Mouse (Mus musculus): ENCODE results near the gene 4931406P16Rik. TPM values are rescaled to one million over a fixed set of nuclear protein-coding genes. Genes with fewer than 3 reads are reported as not detected.
A peak's percentile ranks its signal among the peaks of the same experiment; 100 is the strongest.

The 4931406P16Rik gene
- polyA plus RNA-seq, 1 experiment from 2014 or later: 12.9 TPM

DNA sequence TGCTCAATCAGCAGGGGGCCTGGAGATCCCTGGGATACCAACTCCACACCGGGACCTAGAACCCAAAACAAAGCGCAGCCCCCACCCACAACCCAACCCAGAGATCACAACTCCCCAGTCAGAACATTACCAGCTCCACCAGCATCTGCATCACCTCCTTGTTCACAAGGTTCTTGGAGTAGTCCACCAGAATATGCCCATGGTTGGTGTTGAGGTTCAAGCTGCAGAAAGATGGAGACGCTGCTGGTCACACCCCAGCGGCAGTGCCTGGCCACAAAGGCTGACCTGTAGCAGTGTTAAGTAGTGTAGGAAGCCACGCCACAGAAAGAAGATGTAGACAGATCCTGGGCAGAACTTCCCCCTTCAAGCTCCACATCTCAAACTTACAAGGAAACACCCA lies 84.2 kb downstream of the 4931406P16Rik start:
- Histone ChIP-seq H3K4me1 (replicated peaks) (peaks cover 83% of the 10 kb centered on the region), H3K27me3 (no peaks in the 10 kb centered on the region), H3K36me3 (replicated peaks) (peaks cover 34% of the 10 kb centered on the region), H3K9ac (peak overlapping the region; percentile 77), H3K9me3 (replicated peaks) (no peaks in the 10 kb centered on the region), H3K4me2 (peak overlapping the region; percentile 96), H3K27ac (replicated peaks) (peak overlapping the region; percentile 77; the same call in 1 of the 2 replicates), H3K4me3 (replicated peaks) (peak overlapping the region; percentile 76)
- no peak for ATAC-seq (ENCODE audit: insufficient read depth)
- 12% methylated on average over 5 of the region's 5 CpGs for WGBS (ENCODE audit: insufficient replicate concordance)

DNA sequence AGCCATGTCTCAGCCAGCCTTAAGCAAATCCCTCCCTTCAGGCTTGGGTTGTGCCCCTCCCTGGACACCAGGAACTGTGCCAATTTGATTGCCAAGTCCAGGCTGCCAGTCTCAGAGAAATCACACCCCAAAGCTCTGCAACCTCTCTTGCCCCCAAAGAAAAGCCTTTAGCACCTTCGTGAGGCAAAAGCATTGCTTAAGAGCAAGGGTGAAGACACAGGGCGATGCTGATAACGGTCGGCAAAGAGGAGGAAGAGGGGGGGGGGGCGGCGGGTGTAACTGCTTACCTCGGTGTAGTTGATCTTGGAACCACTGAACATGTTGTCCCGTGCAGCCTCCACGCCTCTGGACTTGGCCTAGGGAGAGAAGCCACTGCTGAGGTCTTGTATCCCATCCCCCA lies 84.7 kb downstream of the 4931406P16Rik start:
- Histone ChIP-seq H3K9me3 (replicated peaks) (no peaks in the 10 kb centered on the region), H3K9ac (no peak overlapping the region), H3K4me1 (replicated peaks) (peaks cover 78% of the 10 kb centered on the region)

DNA sequence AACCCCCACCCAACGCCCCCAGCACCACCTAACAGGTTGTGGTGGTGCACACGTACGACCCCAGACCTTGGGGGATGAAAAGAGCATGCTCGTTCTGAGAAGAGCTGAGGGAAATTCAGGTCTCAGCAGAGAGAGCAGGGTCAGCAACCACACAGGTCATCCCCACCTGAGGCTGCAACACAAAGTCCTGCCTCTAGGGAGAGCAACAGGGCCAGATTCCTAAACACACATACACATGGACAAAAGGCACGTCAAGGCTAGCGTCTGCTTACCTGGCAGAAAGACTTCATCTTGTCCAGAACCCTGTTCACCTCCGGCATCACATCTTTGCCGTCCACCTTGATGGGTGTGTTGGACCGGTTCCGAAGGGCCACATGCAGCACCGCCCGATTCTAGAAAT lies 86.5 kb downstream of the 4931406P16Rik start:
- ATAC-seq (ENCODE audit: insufficient read depth): no peak
- peak overlapping the region; percentile 76 for H3K4me3 ChIP-seq (replicated peaks)
- H3K9ac ChIP-seq: no peak overlapping the region
- H3K4me2 ChIP-seq: peak overlapping the region; percentile 96
- H3K36me3 ChIP-seq (replicated peaks): peaks cover 57% of the 10 kb centered on the region
- peaks cover 61% of the 10 kb centered on the region for H3K4me1 ChIP-seq (replicated peaks)
- WGBS (ENCODE audit: insufficient replicate concordance): 81% methylated on average over 12 of the region's 12 CpGs
- peak overlapping the region; percentile 66; the same call in 1 of the 2 replicates for H3K27ac ChIP-seq (replicated peaks)
- no peaks in the 10 kb centered on the region for H3K9me3 ChIP-seq (replicated peaks)
- no peaks in the 10 kb centered on the region for H3K27me3 ChIP-seq

More for the DNA sequence above, 84.7 kb downstream of the 4931406P16Rik start:
- ATAC-seq (ENCODE audit: insufficient read depth): no peak
- Histone ChIP-seq H3K36me3 (replicated peaks) (peaks cover 39% of the 10 kb centered on the region), H3K4me2 (peak overlapping the region; percentile 96), H3K4me3 (replicated peaks) (peak overlapping the region; percentile 76), H3K27me3 (no peaks in the 10 kb centered on the region), H3K27ac (replicated peaks) (0 out of 2 replicates have a peak overlapping the region, but pooled peaks have one; percentile 24)
- 0% methylated on average over 7 of the region's 9 CpGs for WGBS (ENCODE audit: insufficient replicate concordance)

GRCm38 (mm10) chr7:34226086-34226485 lies 87.3 kb downstream of the 4931406P16Rik start:
- 52% methylated on average over 8 of the region's 8 CpGs for WGBS (ENCODE audit: insufficient replicate concordance)
- Histone ChIP-seq H3K36me3 (replicated peaks) (peaks cover 64% of the 10 kb centered on the region), H3K4me1 (replicated peaks) (peaks cover 54% of the 10 kb centered on the region), H3K4me2 (peak overlapping the region; percentile 96; the same call in 1 of the 2 replicates), H3K27ac (replicated peaks) (peak overlapping the region; percentile 66), H3K4me3 (replicated peaks) (0 out of 2 replicates have a peak overlapping the region, but pooled peaks have one; percentile 76), H3K27me3 (no peaks in the 10 kb centered on the region), H3K9ac (no peak overlapping the region; the same call in 1 of the 2 replicates), H3K9me3 (replicated peaks) (no peaks in the 10 kb centered on the region)
- peak; percentile 36; the same call in 1 of the 2 replicates for ATAC-seq (ENCODE audit: insufficient read depth)

DNA sequence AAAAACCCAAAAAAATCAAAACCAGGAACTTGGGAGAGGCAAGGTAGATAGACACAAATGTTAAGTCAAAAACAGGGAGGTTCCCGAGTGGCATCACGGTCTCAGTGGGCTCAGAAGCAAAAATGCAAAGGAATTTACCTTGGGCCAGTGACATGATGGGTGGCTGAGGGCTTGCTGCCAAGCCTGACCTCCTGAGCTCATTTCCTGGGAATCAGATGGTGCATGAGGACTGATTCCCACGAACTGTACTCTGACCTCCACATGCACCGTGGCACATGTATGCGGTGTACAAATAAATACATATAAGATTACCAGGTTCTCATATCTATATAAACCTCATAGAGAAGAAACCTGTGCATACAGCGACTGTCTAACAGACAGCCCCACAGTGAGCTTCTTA lies 89.0 kb downstream of the 4931406P16Rik start:
- H3K27ac ChIP-seq (replicated peaks): no peak overlapping the region
- no peak overlapping the region for H3K4me2 ChIP-seq
- no peak overlapping the region for H3K9ac ChIP-seq
- no peaks in the 10 kb centered on the region for H3K27me3 ChIP-seq
- H3K4me1 ChIP-seq (replicated peaks): peaks cover 39% of the 10 kb centered on the region
- H3K36me3 ChIP-seq (replicated peaks): peaks cover 82% of the 10 kb centered on the region
- no peaks in the 10 kb centered on the region for H3K9me3 ChIP-seq (replicated peaks)
- no peak for ATAC-seq (ENCODE audit: insufficient read depth)
- no peak overlapping the region for H3K4me3 ChIP-seq (replicated peaks)
- WGBS (ENCODE audit: insufficient replicate concordance): 78% methylated on average over 6 of the region's 6 CpGs

GRCm38 (mm10) chr7:34222340-34222739 lies 91.0 kb downstream of the 4931406P16Rik start:
- no peak for ATAC-seq (ENCODE audit: insufficient read depth)
- H3K9me3 ChIP-seq (replicated peaks): no peaks in the 10 kb centered on the region
- no peak overlapping the region for H3K9ac ChIP-seq
- no peak overlapping the region for H3K4me3 ChIP-seq (replicated peaks)
- H3K4me2 ChIP-seq: no peak overlapping the region
- H3K27me3 ChIP-seq: no peaks in the 10 kb centered on the region
- WGBS (ENCODE audit: insufficient replicate concordance): 87% methylated on average over 10 of the region's 10 CpGs
- no peak overlapping the region for H3K27ac ChIP-seq (replicated peaks)
- peaks cover 19% of the 10 kb centered on the region for H3K4me1 ChIP-seq (replicated peaks)
- H3K36me3 ChIP-seq (replicated peaks): peaks cover 98% of the 10 kb centered on the region

DNA sequence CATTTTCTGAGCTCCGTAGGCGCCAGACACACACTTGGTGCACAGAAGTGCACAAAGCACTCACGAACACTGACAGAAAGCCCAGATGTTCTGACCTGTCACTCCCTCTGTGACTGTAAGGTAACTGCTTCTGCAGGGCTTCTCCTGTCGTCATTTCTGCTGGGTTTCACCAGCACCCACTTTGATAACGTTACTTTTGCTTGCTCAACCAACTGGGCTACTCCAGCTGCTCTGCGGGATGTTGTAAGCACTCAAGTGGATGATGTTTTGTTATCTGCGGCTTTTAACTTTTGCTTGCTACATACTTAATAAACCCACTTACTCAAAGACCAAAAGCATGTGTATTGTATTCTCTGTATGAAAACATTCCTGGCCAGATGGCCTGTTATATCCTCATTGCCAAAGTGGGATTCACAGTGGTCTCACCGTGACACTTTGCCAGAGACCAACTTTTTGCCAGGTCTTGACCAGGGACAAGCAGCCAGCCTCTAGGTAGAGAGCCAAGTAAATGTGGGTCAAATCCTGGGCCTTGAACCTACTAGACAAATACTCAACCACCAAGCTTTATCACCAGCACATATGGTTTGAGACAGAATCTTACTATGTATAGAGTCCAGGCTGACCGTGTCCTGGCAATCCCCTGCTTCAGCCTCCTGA lies 91.6 kb downstream of the 4931406P16Rik start:
- H3K4me2 ChIP-seq: no peak overlapping the region
- peaks cover 98% of the 10 kb centered on the region for H3K36me3 ChIP-seq (replicated peaks)
- 82% methylated on average over 9 of the region's 9 CpGs for WGBS (ENCODE audit: insufficient replicate concordance)
- H3K9me3 ChIP-seq (replicated peaks): no peaks in the 10 kb centered on the region
- no peak overlapping the region for H3K4me3 ChIP-seq (replicated peaks)
- no peak overlapping the region for H3K27ac ChIP-seq (replicated peaks)
- H3K9ac ChIP-seq: no peak overlapping the region
- H3K27me3 ChIP-seq: no peaks in the 10 kb centered on the region
- ATAC-seq (ENCODE audit: insufficient read depth): no peak
- H3K4me1 ChIP-seq (replicated peaks): peaks cover 13% of the 10 kb centered on the region

GRCm38 (mm10) chr7:34218496-34218895 lies 94.9 kb downstream of the 4931406P16Rik start:
- ATAC-seq (ENCODE audit: insufficient read depth): no peak
- Histone ChIP-seq H3K4me1 (replicated peaks) (peaks cover 11% of the 10 kb centered on the region; the same call in 1 of the 2 replicates), H3K9ac (no peak overlapping the region), H3K27ac (replicated peaks) (no peak overlapping the region), H3K9me3 (replicated peaks) (no peaks in the 10 kb centered on the region), H3K4me2 (no peak overlapping the region), H3K36me3 (replicated peaks) (peaks cover 98% of the 10 kb centered on the region), H3K4me3 (replicated peaks) (no peak overlapping the region), H3K27me3 (no peaks in the 10 kb centered on the region)
- WGBS (ENCODE audit: insufficient replicate concordance): 59% methylated on average over 1 of the region's 1 CpGs

DNA sequence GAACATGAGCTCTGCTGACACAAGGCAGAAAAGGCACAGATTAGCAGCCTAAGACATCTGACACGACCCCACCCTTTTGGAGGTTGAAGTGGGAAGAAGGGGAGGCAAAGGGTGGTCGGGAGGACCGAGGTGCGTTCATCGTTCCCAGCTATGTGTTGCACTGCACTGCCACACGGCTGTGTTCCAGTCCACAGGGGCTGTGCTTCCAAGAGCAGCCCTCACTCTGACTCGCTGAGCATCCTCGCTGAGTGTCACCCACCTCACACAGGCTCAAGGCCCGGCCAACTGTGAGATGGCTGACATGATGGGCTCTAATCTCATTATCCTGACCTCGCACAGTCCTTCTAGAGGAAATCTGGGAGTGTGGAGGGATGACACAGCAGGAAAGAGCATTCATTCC lies 96.9 kb downstream of the 4931406P16Rik start:
- no peak for ATAC-seq (ENCODE audit: insufficient read depth)

GRCm38 (mm10) chr7:34215481-34215880 lies 97.9 kb downstream of the 4931406P16Rik start:
- H3K4me1 ChIP-seq (replicated peaks): peaks cover 11% of the 10 kb centered on the region; the same call in 1 of the 2 replicates
- H3K9me3 ChIP-seq (replicated peaks): no peaks in the 10 kb centered on the region
- peaks cover 97% of the 10 kb centered on the region for H3K36me3 ChIP-seq (replicated peaks)
- H3K9ac ChIP-seq: no peak overlapping the region
- H3K27ac ChIP-seq (replicated peaks): no peak overlapping the region
- ATAC-seq (ENCODE audit: insufficient read depth): no peak
- WGBS (ENCODE audit: insufficient replicate concordance): 69% methylated on average over 9 of the region's 9 CpGs
- no peak overlapping the region for H3K4me2 ChIP-seq
- H3K27me3 ChIP-seq: no peaks in the 10 kb centered on the region
- no peak overlapping the region for H3K4me3 ChIP-seq (replicated peaks)

More for the DNA sequence above, 96.9 kb downstream of the 4931406P16Rik start:
- Histone ChIP-seq H3K9ac (no peak overlapping the region), H3K4me2 (no peak overlapping the region), H3K9me3 (replicated peaks) (no peaks in the 10 kb centered on the region), H3K4me3 (replicated peaks) (no peak overlapping the region), H3K27me3 (no peaks in the 10 kb centered on the region), H3K27ac (replicated peaks) (no peak overlapping the region), H3K4me1 (replicated peaks) (peaks cover 11% of the 10 kb centered on the region; the same call in 1 of the 2 replicates), H3K36me3 (replicated peaks) (peaks cover 97% of the 10 kb centered on the region)
- WGBS (ENCODE audit: insufficient replicate concordance): 71% methylated on average over 10 of the region's 10 CpGs

DNA sequence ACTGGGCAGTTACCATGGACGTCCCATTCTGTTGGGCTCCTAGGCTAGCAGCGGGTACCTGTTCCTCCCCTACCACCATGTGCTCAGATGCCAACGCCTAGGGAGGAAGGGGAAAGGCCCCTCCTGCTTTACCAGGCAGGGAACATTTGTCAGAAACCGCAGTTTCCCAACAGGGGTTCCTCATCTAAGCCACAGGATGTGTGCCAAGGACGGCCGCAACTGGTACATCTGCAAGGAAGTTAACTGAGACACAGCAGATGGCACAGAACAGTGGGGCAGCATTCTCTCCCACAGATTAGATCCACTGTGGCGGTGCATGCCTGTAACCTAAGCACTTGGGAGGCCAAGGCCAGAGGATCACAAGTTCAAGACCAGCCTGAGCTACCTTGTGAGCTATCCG lies 98.7 kb downstream of the 4931406P16Rik start:
- Histone ChIP-seq H3K4me3 (replicated peaks) (no peak overlapping the region), H3K27ac (replicated peaks) (no peak overlapping the region), H3K9me3 (replicated peaks) (no peaks in the 10 kb centered on the region), H3K27me3 (no peaks in the 10 kb centered on the region), H3K4me1 (replicated peaks) (peaks cover 11% of the 10 kb centered on the region; the same call in 1 of the 2 replicates), H3K9ac (no peak overlapping the region), H3K4me2 (no peak overlapping the region), H3K36me3 (replicated peaks) (peaks cover 96% of the 10 kb centered on the region)
- ATAC-seq (ENCODE audit: insufficient read depth): no peak
- 69% methylated on average over 8 of the region's 8 CpGs for WGBS (ENCODE audit: insufficient replicate concordance)
